Mouse (Mus musculus) hindbrain, embryonic 15.5 days (tissue): Measurements from ENCODE around the gene Nelfb. TPM values are rescaled to one million over a fixed set of nuclear protein-coding genes. Genes with fewer than 3 reads are reported as not detected.
"Not testable (repeated sequence)": the region's sequence is repeated elsewhere in the genome, so short reads cannot be mapped to it uniquely, and the experiment has no call there.

Source experiments
- ATAC-seq: fragments of 200-750 bp; cut with Nextera tagmentation; 2 replicates; pipeline ENCODE4 v1.8.0; 2017; ENCODE audit warnings: low read depth, moderate number of reproducible peaks, moderate TSS enrichment; ENCODE audit not compliant: low FRiP score
- H3K27ac ChIP-seq: fragments of 300-500 bp; sonication (generic); replicated peaks from 2 replicates; pipeline ENCODE4 v1.5.1; 2015; ENCODE audit warnings: mild to moderate bottlenecking, inconsistent platforms
- H3K27me3 ChIP-seq: fragments of 300-500 bp; sonication (generic); 2 replicates; pipeline ENCODE4 v1.6.1; 2015; ENCODE audit warnings: control low read depth, inconsistent platforms
- H3K36me3 ChIP-seq: fragments of 300-500 bp; sonication (generic); 2 replicates; pipeline ENCODE4 v1.6.1; 2015; ENCODE audit warnings: control low read depth, inconsistent platforms
- H3K4me1 ChIP-seq: fragments of 300-500 bp; sonication (generic); replicated peaks from 2 replicates; pipeline ENCODE4 v1.6.1; 2015; ENCODE audit warnings: control low read depth, inconsistent platforms
- H3K4me2 ChIP-seq: fragments of 300-500 bp; sonication (generic); 2 replicates; pipeline ENCODE4 v1.6.1; 2015; ENCODE audit warnings: moderate library complexity, mild to moderate bottlenecking, inconsistent platforms
- H3K4me3 ChIP-seq: fragments of 300-500 bp; sonication (generic); 2 replicates; pipeline ENCODE4 v1.5.1; 2015; ENCODE audit warnings: mild to moderate bottlenecking, inconsistent platforms
- H3K9ac ChIP-seq: fragments of 300-500 bp; sonication (generic); 2 replicates; pipeline ENCODE4 v1.6.1; 2015; ENCODE audit warnings: inconsistent platforms
- H3K9me3 ChIP-seq: fragments of 300-500 bp; sonication (generic); 2 replicates; pipeline ENCODE4 v1.6.1; 2016; ENCODE audit warnings: control low read depth, inconsistent platforms
- WGBS: fragments of 180-500 bp; shearing (Covaris S2); methylation state at CpG from one replicate; pipeline ENCODE4 v1.1.7; 2015; 5-methylcytosine and 5-hydroxymethylcytosine counted together
- polyA plus RNA-seq: library from polyadenylated mRNA; unstranded; fragments of >200 nt; fragmentation: Nextera tagmentation; extraction: Ambion mirVana; gene quantifications from 2 replicates; pipeline ENCODE4 v1.2.1, GENCODE M21; 2015

Gene Nelfb
- 108 and 112 TPM in 2 replicates for polyA plus RNA-seq

- 0 out of 2 replicates have a peak, but pooled peaks cover 3% of the 10 kb centered on the region for H3K27me3 ChIP-seq
- peaks cover 42% of the 10 kb centered on the region for H3K4me1 ChIP-seq
- H3K4me2 ChIP-seq, result peak within 1 kb of the TSS; percentile 85
- peak within 1 kb of the TSS; percentile 80 for H3K9ac ChIP-seq
- H3K9me3 ChIP-seq, result no peaks in the 10 kb centered on the region
- peak within 1 kb of the TSS; percentile 93 for H3K27ac ChIP-seq
- peak within 1 kb of the TSS; percentile 78 for H3K4me3 ChIP-seq
- H3K36me3 ChIP-seq, result peaks cover 1% of the 10 kb centered on the region
- peak; percentile 93 for ATAC-seq
- WGBS, result under 1% methylated on average over 44 of the region's 44 CpGs
These were observed at the start of gene Nelfb for GRCm38 (mm10) chr2:25211121-25211670. Nelfb (minus strand) TSS chr2:25211489.

GRCm38 (mm10) chr2:25258887-25259286, 47.6 kb upstream of the Nelfb start:
- peaks cover 35% of the 10 kb centered on the region for H3K4me1 ChIP-seq
- no peak overlapping the region for H3K9ac ChIP-seq
- no peaks in the 10 kb centered on the region for H3K36me3 ChIP-seq
- WGBS, result 52% methylated on average over 2 of the region's 2 CpGs
- H3K4me3 ChIP-seq, result no peak overlapping the region
- no peaks in the 10 kb centered on the region for H3K9me3 ChIP-seq
- H3K4me2 ChIP-seq, result no peak overlapping the region
- no peaks in the 10 kb centered on the region for H3K27me3 ChIP-seq
- no peak for ATAC-seq
- H3K27ac ChIP-seq, result no peak overlapping the region

DNA sequence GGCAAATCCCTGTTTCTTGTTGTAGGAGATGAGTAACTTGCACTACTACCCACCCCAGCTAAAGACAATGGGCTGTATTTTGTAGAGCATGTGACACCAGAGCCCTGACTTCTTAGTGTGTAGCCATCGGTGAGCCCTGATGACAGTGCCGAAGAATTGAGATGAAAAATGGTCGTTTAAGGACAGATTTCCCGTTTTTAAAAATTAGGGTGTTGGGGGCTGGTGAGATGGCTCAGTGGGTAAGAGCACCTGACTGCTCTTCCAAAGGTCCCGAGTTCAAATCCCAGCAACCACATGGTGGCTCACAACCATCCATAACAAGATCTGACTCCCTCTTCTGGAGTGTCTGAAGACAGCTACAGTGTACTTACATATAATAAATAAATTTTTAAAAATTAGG, 46.0 kb upstream of the Nelfb start:
- 92% methylated on average over 5 of the region's 5 CpGs for WGBS
- not testable (repeated sequence) for H3K27me3 ChIP-seq, H3K9ac ChIP-seq, H3K27ac ChIP-seq, ATAC-seq, H3K4me3 ChIP-seq, H3K9me3 ChIP-seq, H3K4me2 ChIP-seq, H3K36me3 ChIP-seq
- peaks cover 26% of the 10 kb centered on the region for H3K4me1 ChIP-seq

GRCm38 (mm10) chr2:25256443-25257109, 45.3 kb upstream of the Nelfb start:
- not testable (repeated sequence) for H3K27ac ChIP-seq, H3K9me3 ChIP-seq, ATAC-seq, H3K36me3 ChIP-seq, H3K27me3 ChIP-seq
- Histone ChIP-seq H3K4me3 (peak overlapping the region; percentile 81), H3K9ac (peak overlapping the region; percentile 83), H3K4me2 (peak overlapping the region; percentile 93), H3K4me1 (peaks cover 26% of the 10 kb centered on the region)
- 59% methylated on average over 12 of the region's 12 CpGs for WGBS

GRCm38 (mm10) chr2:25255284-25255779, 44.0 kb upstream of the Nelfb start, which contains the start of gene Tmem203:
Tmem203 (plus strand) TSS chr2:25255439.
- Histone ChIP-seq H3K27ac (peak within 1 kb of the TSS; percentile 78), H3K4me2 (peak within 1 kb of the TSS; percentile 93), H3K4me1 (peaks cover 26% of the 10 kb centered on the region), H3K9me3 (no peaks in the 10 kb centered on the region), H3K36me3 (0 out of 2 replicates have a peak, but pooled peaks cover 7% of the 10 kb centered on the region), H3K9ac (peak within 1 kb of the TSS; percentile 83), H3K4me3 (peak within 1 kb of the TSS; percentile 81), H3K27me3 (no peaks in the 10 kb centered on the region)
- ATAC-seq, result peak; percentile 94
- under 1% methylated on average over 39 of the region's 39 CpGs for WGBS

DNA sequence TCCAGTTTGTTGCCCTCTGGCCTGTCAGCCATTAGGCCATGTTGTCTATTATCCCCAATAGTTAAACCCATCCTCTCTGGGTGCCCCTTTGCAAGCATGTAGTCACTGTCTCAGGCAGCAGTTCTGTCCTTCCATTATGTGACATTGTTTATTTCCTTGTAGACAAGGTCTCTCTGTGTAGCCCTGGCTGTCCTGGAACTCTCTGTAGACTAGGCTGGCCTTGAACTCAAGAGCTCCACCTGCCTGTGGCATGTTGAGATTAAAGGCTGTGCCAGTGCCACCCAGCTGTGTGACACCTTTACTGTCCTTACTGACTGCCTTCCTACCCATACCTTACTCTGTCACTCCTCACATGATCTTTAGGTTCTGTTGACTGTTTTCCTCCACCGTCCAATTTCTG, 41.0 kb upstream of the Nelfb start:
- H3K4me3 ChIP-seq, result no peak overlapping the region
- no peaks in the 10 kb centered on the region for H3K27me3 ChIP-seq
- WGBS, result 93% methylated on average over 1 of the region's 1 CpGs
- H3K27ac ChIP-seq, result no peak overlapping the region
- peaks cover 20% of the 10 kb centered on the region for H3K4me1 ChIP-seq
- ATAC-seq, result no peak
- no peaks in the 10 kb centered on the region for H3K9me3 ChIP-seq
- H3K36me3 ChIP-seq, result 0 out of 2 replicates have a peak, but pooled peaks cover 10% of the 10 kb centered on the region
- H3K9ac ChIP-seq, result no peak overlapping the region
- no peak overlapping the region for H3K4me2 ChIP-seq

DNA sequence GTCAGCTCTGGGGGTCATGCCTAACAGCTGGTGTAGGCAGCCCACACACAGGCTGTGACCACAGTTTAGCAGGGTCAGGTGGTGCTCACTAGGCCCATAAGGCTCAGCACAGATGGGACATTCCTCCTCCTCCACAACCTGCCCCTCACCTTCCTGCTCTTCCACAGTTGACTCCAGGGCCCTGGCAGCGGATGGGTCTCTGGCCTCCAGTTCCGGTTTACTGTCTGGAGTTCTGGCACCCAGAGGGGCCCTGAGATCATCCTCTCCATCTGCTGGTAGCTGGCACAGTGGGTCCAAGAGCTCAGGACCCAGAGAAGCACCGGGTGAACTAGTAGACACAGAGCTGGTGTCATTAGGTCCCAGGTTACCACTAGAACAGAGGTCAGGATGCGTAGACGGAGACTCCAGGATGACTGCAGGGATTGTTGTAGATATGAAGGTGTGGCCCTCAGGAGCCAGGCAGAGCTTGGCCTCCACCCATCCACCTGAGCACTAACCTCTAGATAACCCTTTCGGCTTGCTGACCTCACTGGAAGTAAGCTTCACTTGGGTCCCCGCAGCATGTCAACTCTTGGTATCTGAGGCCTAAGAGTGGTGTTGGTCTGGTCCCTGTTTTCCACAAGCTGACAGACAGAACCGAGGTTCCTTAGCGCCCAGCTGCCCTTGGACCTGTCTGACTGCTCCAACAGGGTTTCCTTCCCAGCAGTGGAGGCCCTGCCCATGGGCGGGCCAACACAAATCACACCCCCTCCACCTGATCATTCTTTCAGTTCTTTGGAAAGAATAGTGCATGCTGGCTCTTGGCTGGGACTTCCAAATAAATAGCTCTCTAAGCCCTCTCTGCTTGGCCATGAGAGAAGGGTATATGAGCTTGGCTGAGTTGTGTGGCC, 35.1 kb upstream of the Nelfb start, which contains the start of gene AL732309.1:
AL732309.1 (minus strand) TSS at position 681 of the 890 bp plus-strand sequence.
- Histone ChIP-seq H3K4me2 (no peak within 1 kb of the TSS), H3K4me1 (peaks cover 24% of the 10 kb centered on the region), H3K27me3 (no peaks in the 10 kb centered on the region), H3K4me3 (no peak within 1 kb of the TSS), H3K9me3 (no peaks in the 10 kb centered on the region), H3K27ac (no peak within 1 kb of the TSS), H3K36me3 (peaks cover 8% of the 10 kb centered on the region; the same call in 1 of the 2 replicates), H3K9ac (no peak within 1 kb of the TSS)
- WGBS, result 92% methylated on average over 10 of the region's 10 CpGs
- ATAC-seq, result no peak

DNA sequence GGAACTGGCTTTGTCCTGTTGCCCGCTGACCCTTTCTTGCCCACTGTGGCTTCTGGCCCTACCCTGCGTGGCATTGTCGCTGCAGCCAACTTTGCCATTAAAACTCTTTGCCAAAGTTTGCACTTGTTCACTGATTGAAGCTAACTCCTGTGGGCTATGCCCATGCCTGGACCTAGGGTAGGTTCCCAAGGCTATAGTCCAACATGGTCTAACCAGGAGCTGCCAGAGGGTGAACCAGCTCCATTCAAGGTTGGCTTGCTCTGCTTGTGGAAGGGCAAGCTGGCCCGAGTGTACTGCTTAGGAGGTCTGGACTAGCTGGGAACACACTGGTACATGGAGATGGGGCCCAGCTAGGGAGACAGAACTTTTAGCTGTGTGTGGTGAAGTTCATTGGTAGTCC, 32.9 kb upstream of the Nelfb start:
- no peak overlapping the region for H3K9ac ChIP-seq
- no peak for ATAC-seq
- WGBS, result 90% methylated on average over 4 of the region's 4 CpGs

GRCm38 (mm10) chr2:25243342-25243741, 32.1 kb upstream of the Nelfb start:
- ATAC-seq, result no peak
- Histone ChIP-seq H3K36me3 (no peaks in the 10 kb centered on the region; the same call in 1 of the 2 replicates), H3K27me3 (no peaks in the 10 kb centered on the region), H3K4me3 (peak overlapping the region; percentile 61), H3K27ac (no peak overlapping the region), H3K4me1 (peaks cover 37% of the 10 kb centered on the region), H3K4me2 (peak overlapping the region; percentile 92), H3K9me3 (no peaks in the 10 kb centered on the region), H3K9ac (peak overlapping the region; percentile 81)
- WGBS, result 83% methylated on average over 8 of the region's 8 CpGs

More for the DNA sequence above, 32.9 kb upstream of the Nelfb start:
- Histone ChIP-seq H3K36me3 (no peaks in the 10 kb centered on the region; the same call in 1 of the 2 replicates), H3K4me2 (0 out of 2 replicates have a peak overlapping the region, but pooled peaks have one; percentile 92), H3K27ac (no peak overlapping the region), H3K4me1 (peaks cover 37% of the 10 kb centered on the region), H3K9me3 (no peaks in the 10 kb centered on the region), H3K27me3 (no peaks in the 10 kb centered on the region), H3K4me3 (no peak overlapping the region)

GRCm38 (mm10) chr2:25242101-25242506, 30.8 kb upstream of the Nelfb start, which contains the start of the genes Rnf208 and Cysrt1:
Rnf208 (plus strand) TSS chr2:25242255.
Cysrt1 (minus strand) TSS chr2:25242452.
- H3K36me3 ChIP-seq, result no peaks in the 10 kb centered on the region; the same call in 1 of the 2 replicates
- H3K4me2 ChIP-seq, result peak within 1 kb of the TSS; percentile 92
- peak within 1 kb of the TSS; percentile 81 for H3K9ac ChIP-seq
- H3K4me3 ChIP-seq, result peak within 1 kb of the TSS; percentile 61
- H3K27ac ChIP-seq, result peak within 1 kb of the TSS; percentile 72
- 0% methylated on average over 40 of the region's 59 CpGs for WGBS
- H3K27me3 ChIP-seq, result peaks cover 4% of the 10 kb centered on the region; the same call in 1 of the 2 replicates
- peaks cover 37% of the 10 kb centered on the region for H3K4me1 ChIP-seq
- ATAC-seq, result peak; percentile 65
- H3K9me3 ChIP-seq, result no peaks in the 10 kb centered on the region

- WGBS, result 12% methylated on average over 6 of the region's 6 CpGs
- ATAC-seq, result peak; percentile 32
- Histone ChIP-seq H3K4me1 (peaks cover 37% of the 10 kb centered on the region), H3K27me3 (peaks cover 4% of the 10 kb centered on the region; the same call in 1 of the 2 replicates), H3K27ac (peak overlapping the region; percentile 72), H3K9ac (peak overlapping the region; percentile 81), H3K36me3 (no peaks in the 10 kb centered on the region; the same call in 1 of the 2 replicates), H3K4me3 (peak overlapping the region; percentile 61), H3K4me2 (peak overlapping the region; percentile 92), H3K9me3 (no peaks in the 10 kb centered on the region)
These were observed 30.1 kb upstream of the Nelfb start for GRCm38 (mm10) chr2:25241438-25241775.
